Mouse (Mus musculus) v-Abl transformed pro-B cells (cell line): Measurements from ENCODE around the gene Arl4a.

Experiments used
- in situ Hi-C, 2 experiments: fragments of 400-800 bp; cut with MboI; formaldehyde crosslinking; loops; one replicate each; pipeline ENCODE4 v1.15.1; 2025; ENCODE audit not compliant: unreplicated experiment in 2 of 2

Arl4a gene

DNA sequence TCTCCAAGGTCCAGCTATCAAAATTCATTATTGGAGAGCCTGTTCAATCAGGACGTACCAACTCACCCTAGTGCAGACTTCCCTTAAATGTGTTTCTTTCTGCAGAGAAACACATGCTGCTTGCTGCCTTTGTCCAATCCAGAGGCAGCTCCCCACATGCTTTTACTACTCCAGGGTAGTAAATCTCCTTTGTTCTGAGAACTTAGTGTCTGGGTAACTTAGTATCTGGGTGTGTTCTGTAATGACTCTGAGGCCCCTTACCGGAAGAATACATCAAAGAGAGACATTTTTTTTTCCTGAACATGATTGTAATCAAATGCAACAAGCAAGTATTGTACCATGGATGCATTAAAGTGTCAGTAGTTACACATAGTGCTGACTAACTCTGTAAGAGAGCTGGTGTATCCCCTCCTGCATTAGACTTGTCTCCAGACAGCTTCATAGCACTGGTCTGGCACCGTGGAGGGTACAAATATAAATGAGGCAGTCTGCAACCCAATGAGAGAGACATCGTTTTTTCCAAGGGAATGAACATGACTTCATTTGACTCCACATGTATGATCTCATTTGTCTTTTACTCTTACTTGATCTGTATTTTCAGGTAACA lies 62.7 kb downstream of the Arl4a start:
- in situ Hi-C loops, result no loop called here

DNA sequence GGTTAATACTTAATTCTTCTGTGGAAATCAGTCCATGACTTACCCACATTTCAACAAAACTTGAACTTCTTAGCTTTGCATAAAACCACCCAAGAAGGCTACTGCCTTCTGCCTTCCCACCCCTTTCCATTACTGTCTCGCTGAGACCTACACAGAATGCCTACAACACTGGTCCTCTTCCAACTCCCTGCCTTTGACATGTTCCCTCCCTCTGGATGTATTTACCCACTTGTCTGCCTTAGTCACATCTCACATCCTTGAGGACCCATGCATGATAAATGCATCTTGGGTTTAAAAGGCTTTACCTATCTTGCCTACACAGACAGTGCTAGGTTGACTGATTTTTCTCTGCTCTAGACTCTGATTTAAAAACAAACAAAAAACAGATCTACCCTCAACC lies 63.6 kb downstream of the Arl4a start:
- in situ Hi-C loops, result no loop called here

DNA sequence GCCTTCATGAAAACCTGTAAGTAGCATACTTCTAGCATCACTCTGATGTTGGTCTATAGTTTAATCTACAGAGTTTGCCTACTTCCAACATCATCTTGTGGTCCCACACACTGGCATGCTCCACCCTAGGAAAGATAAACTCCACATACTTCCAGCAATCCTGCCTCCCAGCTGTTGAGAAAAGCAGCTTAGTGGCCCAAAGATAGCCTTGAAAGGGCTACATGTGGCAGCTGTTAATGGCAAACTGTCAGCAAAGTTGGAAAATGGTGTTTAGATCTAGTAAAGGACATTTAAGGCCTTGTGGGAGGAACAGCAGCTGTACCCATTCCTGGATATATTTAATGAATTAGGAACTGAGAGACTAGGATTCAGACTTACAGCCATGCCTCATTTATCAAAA lies 68.3 kb downstream of the Arl4a start:
- in situ Hi-C loops, result no loop called here

DNA sequence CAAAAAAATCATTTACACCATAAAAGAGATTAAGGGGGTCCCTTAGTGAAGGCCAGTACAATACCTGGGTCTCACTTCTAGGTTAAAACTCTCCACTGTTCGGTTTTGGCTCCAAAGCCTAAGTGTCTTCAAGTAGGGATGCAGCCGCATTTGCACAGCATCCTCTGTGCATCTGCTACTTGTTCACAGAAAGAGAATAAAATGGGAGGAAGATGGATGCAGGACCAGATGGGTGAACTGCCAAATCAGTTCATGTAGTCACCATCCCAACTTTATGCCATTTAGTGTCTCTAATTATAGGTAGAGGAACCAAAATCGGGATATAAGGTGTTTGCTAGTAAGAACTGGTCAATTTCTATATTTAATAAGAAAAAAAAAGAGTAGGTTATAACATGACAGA lies 69.7 kb downstream of the Arl4a start:
- in situ Hi-C loops, result no loop called here

DNA sequence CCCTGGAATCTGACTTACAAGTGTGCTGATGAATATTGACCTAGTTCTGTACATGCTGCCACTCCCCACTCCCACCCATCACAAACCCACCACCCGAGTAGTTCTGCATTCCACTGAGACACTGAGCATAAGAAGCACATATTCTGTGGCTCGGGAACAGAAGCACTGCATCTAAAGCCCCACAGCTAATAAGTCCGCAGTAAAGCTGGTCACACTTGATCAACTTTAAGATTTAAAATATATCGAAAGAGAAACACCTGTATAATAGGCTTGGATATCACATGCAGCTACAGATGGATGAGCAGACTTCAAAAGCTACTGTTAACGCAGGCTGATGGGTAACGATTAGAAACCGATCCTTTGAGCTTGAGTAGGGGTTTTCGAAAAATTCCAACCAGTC lies 78.7 kb downstream of the Arl4a start:
- in situ Hi-C loops, result no loop called here

DNA sequence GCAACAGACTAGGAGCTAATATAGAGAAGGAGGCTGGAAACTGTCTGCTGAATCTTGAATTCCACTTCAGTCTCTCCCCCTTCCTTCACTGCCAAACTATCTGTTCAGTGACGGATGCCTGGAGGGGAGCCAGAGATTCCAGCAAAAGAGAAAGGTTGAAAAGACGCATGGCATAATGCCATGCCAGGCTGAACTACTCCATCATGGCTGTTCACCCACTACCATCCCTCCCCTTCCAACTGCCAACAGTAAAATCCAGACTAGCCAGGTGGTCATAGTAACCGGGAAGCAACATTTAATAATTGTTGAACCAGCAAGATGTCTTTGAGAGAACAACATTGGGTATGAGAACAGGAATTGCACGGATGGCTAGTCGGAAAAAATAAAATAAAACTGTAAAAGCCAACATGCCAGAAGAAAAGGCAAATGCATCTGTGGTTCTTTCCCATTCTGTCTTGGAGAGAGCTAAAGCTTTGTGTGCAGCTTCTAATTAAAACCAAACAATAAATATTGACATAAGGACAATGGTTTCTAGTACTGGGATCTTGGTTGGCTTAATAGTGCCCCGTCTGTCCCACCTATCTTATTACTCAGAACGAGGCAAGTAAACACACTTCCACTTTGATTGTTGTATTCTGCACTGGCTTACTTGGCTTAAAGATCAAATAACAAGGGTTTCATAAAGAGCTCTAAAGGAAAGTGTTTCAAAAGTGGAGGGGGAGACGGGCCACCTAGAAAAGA lies 79.7 kb downstream of the Arl4a start:
- in situ Hi-C loops, result no loop called here

DNA sequence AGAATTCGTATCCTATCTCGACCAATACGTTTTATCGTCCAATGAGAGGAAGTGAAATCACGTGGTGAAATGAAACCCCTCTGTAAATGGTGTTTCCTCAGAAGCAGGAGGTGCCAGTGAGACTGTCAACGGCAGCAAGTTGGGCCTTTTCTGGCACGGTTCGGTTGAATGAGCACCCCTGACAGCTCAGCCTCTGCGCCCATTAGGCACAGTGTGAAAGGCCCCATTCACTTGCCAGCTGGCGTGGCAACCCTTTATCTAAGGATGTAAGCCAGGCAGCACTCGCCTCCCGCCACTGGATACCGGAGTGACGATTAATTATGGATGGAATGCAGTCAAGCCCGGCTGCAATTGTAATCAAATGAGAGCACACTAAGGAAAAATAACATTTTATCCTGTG lies 81.4 kb downstream of the Arl4a start:
- in situ Hi-C loops, result no loop called here
